Mouse (Mus musculus): ENCODE results near the gene Bcl2l14. TPM values are rescaled to one million over a fixed set of nuclear protein-coding genes. Genes with fewer than 3 reads are reported as not detected.

The Bcl2l14 gene
- polyA plus RNA-seq, 1 experiment from 2014 or later = 0.24 TPM

- no peaks in the 10 kb centered on the region for H3K27me3 ChIP-seq (ENCODE audit: control insufficient read depth, insufficient read depth, low read length)
- no peaks in the 10 kb centered on the region for H3K9me3 ChIP-seq (ENCODE audit: control insufficient read depth, low read length)
- H3K27ac ChIP-seq (ENCODE audit: low read depth, low read length) = no peak overlapping the region
- no peak overlapping the region for H3K9ac ChIP-seq (ENCODE audit: low read length)
- ATAC-seq (replicated peaks; ENCODE audit: low FRiP score) = no peak
- WGBS = 83% methylated on average over 4 of the region's 4 CpGs
- DNase-seq (ENCODE audit: low spot score) = peak; percentile 47
- no peak overlapping the region for H3K4me2 ChIP-seq (ENCODE audit: low read depth, low read length, severe bottlenecking)
- no peaks in the 10 kb centered on the region for H3K4me1 ChIP-seq (replicated peaks; ENCODE audit: control insufficient read depth, insufficient read depth, low read length)
- H3K36me3 ChIP-seq (ENCODE audit: control insufficient read depth, insufficient read depth, low read length) = no peaks in the 10 kb centered on the region
- H3K4me3 ChIP-seq (ENCODE audit: low read depth, low read length) = no peak overlapping the region
These were observed 35.5 kb downstream of the Bcl2l14 start for GRCm38 (mm10) chr6:134431583-134431982.

GRCm38 (mm10) chr6:134433281-134433680, 37.2 kb downstream of the Bcl2l14 start:
- no peak overlapping the region for H3K9ac ChIP-seq (ENCODE audit: low read length)
- H3K4me2 ChIP-seq (ENCODE audit: low read depth, low read length, severe bottlenecking) = no peak overlapping the region
- no peak for DNase-seq (ENCODE audit: low spot score)
- no peaks in the 10 kb centered on the region for H3K27me3 ChIP-seq (ENCODE audit: control insufficient read depth, insufficient read depth, low read length)
- no peaks in the 10 kb centered on the region for H3K4me1 ChIP-seq (replicated peaks; ENCODE audit: control insufficient read depth, insufficient read depth, low read length)
- no peaks in the 10 kb centered on the region for H3K36me3 ChIP-seq (ENCODE audit: control insufficient read depth, insufficient read depth, low read length)
- no peaks in the 10 kb centered on the region for H3K9me3 ChIP-seq (ENCODE audit: control insufficient read depth, low read length)
- 78% methylated on average over 3 of the region's 3 CpGs for WGBS
- no peak for ATAC-seq (replicated peaks; ENCODE audit: low FRiP score)
- no peak overlapping the region for H3K27ac ChIP-seq (ENCODE audit: low read depth, low read length)
- H3K4me3 ChIP-seq (ENCODE audit: low read depth, low read length) = no peak overlapping the region

GRCm38 (mm10) chr6:134434044-134434443, 37.9 kb downstream of the Bcl2l14 start:
- no peak overlapping the region for H3K4me3 ChIP-seq (ENCODE audit: low read depth, low read length)
- 82% methylated on average over 6 of the region's 6 CpGs for whole genome bisulfite sequencing
- H3K36me3 ChIP-seq (ENCODE audit: control insufficient read depth, insufficient read depth, low read length) = no peaks in the 10 kb centered on the region
- no peak overlapping the region for H3K4me2 ChIP-seq (ENCODE audit: low read depth, low read length, severe bottlenecking)
- DNase-seq (ENCODE audit: low spot score) = no peak
- no peaks in the 10 kb centered on the region for H3K4me1 ChIP-seq (replicated peaks; ENCODE audit: control insufficient read depth, insufficient read depth, low read length)
- ATAC-seq (replicated peaks; ENCODE audit: low FRiP score) = no peak
- no peaks in the 10 kb centered on the region for H3K9me3 ChIP-seq (ENCODE audit: control insufficient read depth, low read length)
- no peaks in the 10 kb centered on the region for H3K27me3 ChIP-seq (ENCODE audit: control insufficient read depth, insufficient read depth, low read length)
- no peak overlapping the region for H3K27ac ChIP-seq (ENCODE audit: low read depth, low read length)
- no peak overlapping the region for H3K9ac ChIP-seq (ENCODE audit: low read length)

- 0 out of 2 replicates have a peak, but pooled peaks cover 2% of the 10 kb centered on the region for H3K4me1 ChIP-seq (replicated peaks; ENCODE audit: control insufficient read depth, insufficient read depth, low read length)
- DNase-seq (ENCODE audit: low spot score) (no peak), ATAC-seq (replicated peaks; ENCODE audit: low FRiP score) (no peak)
- H3K4me2 ChIP-seq (ENCODE audit: low read depth, low read length, severe bottlenecking) = no peak overlapping the region
- 82% methylated on average over 9 of the region's 9 CpGs for WGBS
- H3K4me3 ChIP-seq (ENCODE audit: low read depth, low read length) = no peak overlapping the region
- H3K36me3 ChIP-seq (ENCODE audit: control insufficient read depth, insufficient read depth, low read length) = no peaks in the 10 kb centered on the region
- H3K9me3 ChIP-seq (ENCODE audit: control insufficient read depth, low read length) = no peaks in the 10 kb centered on the region
- H3K9ac ChIP-seq (ENCODE audit: low read length) = no peak overlapping the region
- no peaks in the 10 kb centered on the region for H3K27me3 ChIP-seq (ENCODE audit: control insufficient read depth, insufficient read depth, low read length)
- H3K27ac ChIP-seq (ENCODE audit: low read depth, low read length) = no peak overlapping the region
These were observed 38.8 kb downstream of the Bcl2l14 start for GRCm38 (mm10) chr6:134434866-134435390.

- WGBS = 91% methylated on average over 5 of the region's 5 CpGs
- ATAC-seq (replicated peaks; ENCODE audit: low FRiP score) = no peak
- 0 out of 2 replicates have a peak, but pooled peaks cover 2% of the 10 kb centered on the region for H3K4me1 ChIP-seq (replicated peaks; ENCODE audit: control insufficient read depth, insufficient read depth, low read length)
- H3K27me3 ChIP-seq (ENCODE audit: control insufficient read depth, insufficient read depth, low read length) = no peaks in the 10 kb centered on the region
- H3K27ac ChIP-seq (ENCODE audit: low read depth, low read length) = no peak overlapping the region
- no peaks in the 10 kb centered on the region for H3K36me3 ChIP-seq (ENCODE audit: control insufficient read depth, insufficient read depth, low read length)
- no peak overlapping the region for H3K9ac ChIP-seq (ENCODE audit: low read length)
- H3K4me2 ChIP-seq (ENCODE audit: low read depth, low read length, severe bottlenecking) = no peak overlapping the region
- no peaks in the 10 kb centered on the region for H3K9me3 ChIP-seq (ENCODE audit: control insufficient read depth, low read length)
- no peak for DNase-seq (ENCODE audit: low spot score)
- no peak overlapping the region for H3K4me3 ChIP-seq (ENCODE audit: low read depth, low read length)
These were observed 40.8 kb downstream of the Bcl2l14 start for GRCm38 (mm10) chr6:134436955-134437354.

GRCm38 (mm10) chr6:134439401-134440021, 43.4 kb downstream of the Bcl2l14 start:
- peak overlapping the region; percentile 27 for H3K9ac ChIP-seq (ENCODE audit: low read length)
- 0 out of 2 replicates have a peak, but pooled peaks cover 2% of the 10 kb centered on the region for H3K4me1 ChIP-seq (replicated peaks; ENCODE audit: control insufficient read depth, insufficient read depth, low read length)
- no peaks in the 10 kb centered on the region for H3K36me3 ChIP-seq (ENCODE audit: control insufficient read depth, insufficient read depth, low read length)
- peak; percentile 37; the same call in 1 of the 2 replicates for ATAC-seq (replicated peaks; ENCODE audit: low FRiP score)
- peak; percentile 57 for DNase-seq (ENCODE audit: low spot score)
- WGBS = 16% methylated on average over 23 of the region's 23 CpGs
- no peaks in the 10 kb centered on the region for H3K9me3 ChIP-seq (ENCODE audit: control insufficient read depth, low read length)
- peak overlapping the region; percentile 49 for H3K4me2 ChIP-seq (ENCODE audit: low read depth, low read length, severe bottlenecking)
- peak overlapping the region; percentile 10; the same call in 1 of the 2 replicates for H3K4me3 ChIP-seq (ENCODE audit: low read depth, low read length)
- no peaks in the 10 kb centered on the region for H3K27me3 ChIP-seq (ENCODE audit: control insufficient read depth, insufficient read depth, low read length)
- no peak overlapping the region for H3K27ac ChIP-seq (ENCODE audit: low read depth, low read length)

- Histone ChIP-seq H3K4me2 (ENCODE audit: low read depth, low read length, severe bottlenecking) (peak overlapping the region; percentile 12; the same call in 1 of the 2 replicates), H3K9me3 (ENCODE audit: control insufficient read depth, low read length) (no peaks in the 10 kb centered on the region), H3K27me3 (ENCODE audit: control insufficient read depth, insufficient read depth, low read length) (no peaks in the 10 kb centered on the region), H3K4me3 (ENCODE audit: low read depth, low read length) (no peak overlapping the region), H3K9ac (ENCODE audit: low read length) (no peak overlapping the region; the same call in 1 of the 2 replicates), H3K27ac (ENCODE audit: low read depth, low read length) (no peak overlapping the region), H3K4me1 (replicated peaks; ENCODE audit: control insufficient read depth, insufficient read depth, low read length) (0 out of 2 replicates have a peak, but pooled peaks cover 2% of the 10 kb centered on the region), H3K36me3 (ENCODE audit: control insufficient read depth, insufficient read depth, low read length) (peaks cover 1% of the 10 kb centered on the region; the same call in 1 of the 2 replicates)
- WGBS = 31% methylated on average over 10 of the region's 10 CpGs
- DNase-seq (ENCODE audit: low spot score) = no peak
- no peak for ATAC-seq (replicated peaks; ENCODE audit: low FRiP score)
These were observed 43.9 kb downstream of the Bcl2l14 start for GRCm38 (mm10) chr6:134440023-134440422.

- no peak overlapping the region for H3K9ac ChIP-seq (ENCODE audit: low read length)
- H3K27ac ChIP-seq (ENCODE audit: low read depth, low read length) = no peak overlapping the region
- no peak overlapping the region for H3K4me2 ChIP-seq (ENCODE audit: low read depth, low read length, severe bottlenecking)
- 0 out of 2 replicates have a peak, but pooled peaks cover 2% of the 10 kb centered on the region for H3K4me1 ChIP-seq (replicated peaks; ENCODE audit: control insufficient read depth, insufficient read depth, low read length)
- 90% methylated on average over 3 of the region's 3 CpGs for WGBS
- H3K36me3 ChIP-seq (ENCODE audit: control insufficient read depth, insufficient read depth, low read length) = peaks cover 4% of the 10 kb centered on the region; the same call in 1 of the 2 replicates
- no peaks in the 10 kb centered on the region for H3K27me3 ChIP-seq (ENCODE audit: control insufficient read depth, insufficient read depth, low read length)
- H3K4me3 ChIP-seq (ENCODE audit: low read depth, low read length) = no peak overlapping the region
- H3K9me3 ChIP-seq (ENCODE audit: control insufficient read depth, low read length) = no peaks in the 10 kb centered on the region
- ATAC-seq (replicated peaks; ENCODE audit: low FRiP score) (no peak), DNase-seq (ENCODE audit: low spot score) (no peak)
These were observed 45.6 kb downstream of the Bcl2l14 start for GRCm38 (mm10) chr6:134441716-134442115.
